Mouse (Mus musculus): ENCODE data around the gene Rtn2. TPM values are rescaled to one million over a fixed set of nuclear protein-coding genes. Genes with fewer than 3 reads are reported as not detected.

Gene Rtn2
- polyA plus RNA-seq, 1 experiment from 2014 or later: 111 TPM

- H3K4me2 ChIP-seq (ENCODE audit: low read length): peak overlapping the region; percentile 98
- peaks cover 34% of the 10 kb centered on the region for H3K4me1 ChIP-seq (ENCODE audit: control insufficient read depth, insufficient read depth, low read length)
- peak overlapping the region; percentile 62 for H3K4me3 ChIP-seq (ENCODE audit: low read depth, low read length)
- peaks cover 41% of the 10 kb centered on the region for H3K27me3 ChIP-seq (ENCODE audit: control insufficient read depth, insufficient read depth, low read depth, low read length)
- no peaks in the 10 kb centered on the region for H3K9me3 ChIP-seq (replicated peaks; ENCODE audit: control insufficient read depth, low read length, poor library complexity, severe bottlenecking)
- WGBS: 2% methylated on average over 18 of the region's 18 CpGs
- peak overlapping the region; percentile 62 for H3K9ac ChIP-seq (ENCODE audit: low read depth, low read length)
- H3K27ac ChIP-seq (ENCODE audit: low read length): peak overlapping the region; percentile 77
- no peaks in the 10 kb centered on the region for H3K36me3 ChIP-seq (ENCODE audit: control insufficient read depth, insufficient read depth, low read length)
- ATAC-seq: peak; percentile 63
Observed at GRCm38 (mm10) chr7:19307739-19308453, 25.5 kb downstream of the Rtn2 start.

GRCm38 (mm10) chr7:19308454-19309277 is 26.2 kb downstream of the Rtn2 start:
- Histone ChIP-seq H3K27me3 (ENCODE audit: control insufficient read depth, insufficient read depth, low read depth, low read length) (peaks cover 33% of the 10 kb centered on the region), H3K4me1 (ENCODE audit: control insufficient read depth, insufficient read depth, low read length) (peaks cover 33% of the 10 kb centered on the region), H3K9me3 (replicated peaks; ENCODE audit: control insufficient read depth, low read length, poor library complexity, severe bottlenecking) (no peaks in the 10 kb centered on the region), H3K27ac (ENCODE audit: low read length) (peak overlapping the region; percentile 77), H3K36me3 (ENCODE audit: control insufficient read depth, insufficient read depth, low read length) (no peaks in the 10 kb centered on the region), H3K4me2 (ENCODE audit: low read length) (peak overlapping the region; percentile 98), H3K9ac (ENCODE audit: low read depth, low read length) (peak overlapping the region; percentile 62), H3K4me3 (ENCODE audit: low read depth, low read length) (peak overlapping the region; percentile 62)
- under 1% methylated on average over 58 of the region's 58 CpGs for WGBS
- peak; percentile 86 for ATAC-seq

DNA sequence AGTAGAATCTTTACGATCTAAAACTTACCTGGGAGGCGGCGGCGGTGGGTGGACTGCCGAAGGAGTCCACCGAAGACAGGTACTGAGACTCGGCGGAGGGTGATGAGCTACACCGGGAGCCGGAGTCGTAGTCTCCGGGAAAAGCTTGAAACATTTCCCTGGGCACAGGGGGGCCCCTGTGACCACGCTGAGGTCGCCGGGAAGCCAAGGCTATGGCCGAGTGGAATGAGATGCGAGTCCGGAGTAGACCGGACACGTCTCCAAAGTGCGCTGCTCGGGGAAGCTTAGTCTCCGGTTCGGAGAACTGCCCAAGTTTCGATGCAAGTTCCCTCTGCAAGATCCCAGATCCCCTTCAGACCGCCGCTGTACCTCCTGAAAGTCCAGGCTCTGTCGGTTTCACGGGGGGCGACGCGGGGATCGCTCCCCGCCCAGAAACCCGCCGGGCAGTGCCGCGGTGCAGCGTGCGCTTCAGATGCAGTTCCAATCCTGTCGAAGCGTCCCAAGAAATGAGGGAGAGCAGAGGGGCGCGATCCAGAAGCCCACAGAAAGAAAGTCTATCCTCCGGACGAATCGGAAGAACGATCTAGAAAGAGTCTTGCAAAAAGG is 27.0 kb downstream of the Rtn2 start:
- Histone ChIP-seq H3K4me2 (ENCODE audit: low read length) (peak overlapping the region; percentile 98), H3K27me3 (ENCODE audit: control insufficient read depth, insufficient read depth, low read depth, low read length) (peaks cover 30% of the 10 kb centered on the region), H3K9me3 (replicated peaks; ENCODE audit: control insufficient read depth, low read length, poor library complexity, severe bottlenecking) (no peaks in the 10 kb centered on the region), H3K9ac (ENCODE audit: low read depth, low read length) (peak overlapping the region; percentile 1), H3K27ac (ENCODE audit: low read length) (no peak overlapping the region), H3K4me3 (ENCODE audit: low read depth, low read length) (peak overlapping the region; percentile 62), H3K36me3 (ENCODE audit: control insufficient read depth, insufficient read depth, low read length) (no peaks in the 10 kb centered on the region), H3K4me1 (ENCODE audit: control insufficient read depth, insufficient read depth, low read length) (peaks cover 28% of the 10 kb centered on the region)
- 2% methylated on average over 48 of the region's 48 CpGs for WGBS
- no peak for ATAC-seq

DNA sequence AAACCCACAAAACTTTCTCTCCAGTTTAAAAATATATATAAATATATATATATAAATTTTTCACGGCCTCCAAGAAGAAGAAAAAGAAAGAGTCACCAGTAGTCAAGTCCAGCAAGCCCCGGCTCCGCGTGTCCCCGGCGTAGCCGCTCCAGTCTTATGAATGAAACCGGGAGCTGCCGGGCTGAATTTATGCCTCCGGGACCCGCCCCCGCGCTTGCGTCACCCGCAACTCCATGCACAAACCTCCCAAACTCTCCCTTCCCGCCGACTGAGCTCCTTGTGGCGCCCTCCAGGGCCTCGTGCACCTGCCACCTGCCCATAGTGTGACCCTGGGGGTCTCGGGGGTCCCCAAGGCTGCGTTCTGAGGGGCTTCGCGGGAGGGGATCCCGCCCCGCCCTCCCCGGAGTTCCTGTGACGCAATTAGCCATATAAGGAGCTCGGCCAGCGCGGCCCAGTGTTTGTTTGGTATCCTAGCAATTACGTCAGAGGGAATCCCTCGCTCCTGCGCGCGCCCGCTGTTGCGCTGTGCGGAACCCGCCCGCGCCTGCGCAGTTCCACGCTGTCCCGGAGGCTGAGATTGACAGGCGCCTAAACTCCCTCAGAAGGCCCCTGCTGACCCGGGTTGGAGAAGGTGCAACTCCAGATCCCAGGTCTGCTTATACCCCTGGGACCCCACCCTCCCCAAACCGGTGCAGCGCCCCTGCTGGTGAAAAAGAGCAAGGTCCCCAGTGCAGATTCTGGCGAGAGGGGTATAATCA is 27.6 kb downstream of the Rtn2 start, which contains the start of gene Fosb:
Fosb (minus strand) TSS at position 168 of the 758 bp plus-strand sequence.
- under 1% methylated on average over 49 of the region's 49 CpGs for WGBS
- Histone ChIP-seq H3K9ac (ENCODE audit: low read depth, low read length) (peak within 1 kb of the TSS; percentile 70), H3K4me1 (ENCODE audit: control insufficient read depth, insufficient read depth, low read length) (peaks cover 21% of the 10 kb centered on the region), H3K36me3 (ENCODE audit: control insufficient read depth, insufficient read depth, low read length) (no peaks in the 10 kb centered on the region), H3K27me3 (ENCODE audit: control insufficient read depth, insufficient read depth, low read depth, low read length) (peaks cover 29% of the 10 kb centered on the region), H3K27ac (ENCODE audit: low read length) (no peak within 1 kb of the TSS), H3K4me2 (ENCODE audit: low read length) (peak within 1 kb of the TSS; percentile 98), H3K4me3 (ENCODE audit: low read depth, low read length) (peak within 1 kb of the TSS; percentile 62), H3K9me3 (replicated peaks; ENCODE audit: control insufficient read depth, low read length, poor library complexity, severe bottlenecking) (no peaks in the 10 kb centered on the region)
- ATAC-seq: peak; percentile 85

DNA sequence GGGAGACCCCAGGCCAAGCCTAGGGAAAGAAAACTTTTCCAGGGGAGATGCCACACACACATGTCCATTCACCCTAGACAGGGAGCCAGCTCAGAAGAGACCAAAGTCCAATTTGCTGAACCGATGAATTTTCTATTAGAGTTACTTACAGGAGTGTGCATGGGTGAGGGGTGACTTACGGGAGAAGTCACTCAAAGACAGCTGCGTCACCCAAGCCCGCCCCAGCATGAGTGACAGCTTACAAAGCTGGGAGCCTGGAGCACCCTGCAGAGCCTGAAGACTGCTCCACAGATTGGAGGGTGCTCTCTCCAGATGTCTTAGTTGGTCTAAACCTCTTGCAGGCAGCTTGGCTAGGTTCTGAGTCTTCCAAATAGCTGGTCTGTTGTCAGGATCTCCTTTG is 29.6 kb downstream of the Rtn2 start:
- ATAC-seq: no peak
- no peaks in the 10 kb centered on the region for H3K36me3 ChIP-seq (ENCODE audit: control insufficient read depth, insufficient read depth, low read length)
- WGBS: 36% methylated on average over 4 of the region's 4 CpGs
- no peak overlapping the region for H3K27ac ChIP-seq (ENCODE audit: low read length)
- no peak overlapping the region for H3K4me3 ChIP-seq (ENCODE audit: low read depth, low read length)
- no peaks in the 10 kb centered on the region for H3K9me3 ChIP-seq (replicated peaks; ENCODE audit: control insufficient read depth, low read length, poor library complexity, severe bottlenecking)
- no peak overlapping the region for H3K4me2 ChIP-seq (ENCODE audit: low read length)
- H3K9ac ChIP-seq (ENCODE audit: low read depth, low read length): no peak overlapping the region
- H3K27me3 ChIP-seq (ENCODE audit: control insufficient read depth, insufficient read depth, low read depth, low read length): peaks cover 10% of the 10 kb centered on the region
- H3K4me1 ChIP-seq (ENCODE audit: control insufficient read depth, insufficient read depth, low read length): peaks cover 20% of the 10 kb centered on the region

GRCm38 (mm10) chr7:19314033-19314432 is 31.6 kb downstream of the Rtn2 start:
- Histone ChIP-seq H3K9me3 (replicated peaks; ENCODE audit: control insufficient read depth, low read length, poor library complexity, severe bottlenecking) (no peaks in the 10 kb centered on the region), H3K36me3 (ENCODE audit: control insufficient read depth, insufficient read depth, low read length) (no peaks in the 10 kb centered on the region), H3K4me3 (ENCODE audit: low read depth, low read length) (no peak overlapping the region), H3K27ac (ENCODE audit: low read length) (no peak overlapping the region), H3K4me1 (ENCODE audit: control insufficient read depth, insufficient read depth, low read length) (peaks cover 11% of the 10 kb centered on the region), H3K4me2 (ENCODE audit: low read length) (no peak overlapping the region), H3K9ac (ENCODE audit: low read depth, low read length) (no peak overlapping the region), H3K27me3 (ENCODE audit: control insufficient read depth, insufficient read depth, low read depth, low read length) (peaks cover 11% of the 10 kb centered on the region)
- no peak for ATAC-seq
- 52% methylated on average over 5 of the region's 5 CpGs for WGBS

DNA sequence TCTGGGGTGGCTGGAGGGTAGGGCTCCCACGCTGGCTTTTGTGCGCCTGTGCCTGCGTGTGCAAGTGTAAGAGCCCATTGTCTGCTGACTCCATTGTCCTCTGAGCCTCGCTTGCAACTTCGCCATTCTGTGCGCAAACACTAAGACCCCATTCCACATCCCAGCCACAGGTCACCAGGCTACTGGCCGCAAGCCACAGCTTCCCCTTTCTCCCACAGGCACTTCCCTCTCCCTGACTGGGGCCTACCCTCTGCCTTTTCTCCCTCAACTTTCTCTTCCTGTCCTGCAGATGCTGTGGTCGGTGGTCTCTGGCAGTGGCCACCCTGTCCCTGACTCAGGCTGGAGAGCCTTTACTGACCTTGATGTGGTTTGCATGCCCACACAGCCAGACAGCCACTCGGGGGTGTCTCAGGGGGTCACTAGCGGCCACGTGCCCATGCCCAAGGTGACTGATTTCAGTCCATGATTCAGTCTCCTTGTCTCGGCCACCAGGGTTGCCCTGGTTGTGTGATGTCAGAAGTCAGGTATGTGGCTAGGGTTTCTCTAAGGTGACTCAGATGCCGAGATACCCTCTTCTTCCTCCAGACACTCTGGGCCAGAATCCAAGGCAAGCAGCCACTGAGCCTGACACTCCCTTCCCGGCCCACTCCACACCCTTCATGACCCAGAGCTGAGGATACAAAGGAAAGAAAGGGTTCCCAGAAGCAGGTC is 34.2 kb downstream of the Rtn2 start:
- no peak for ATAC-seq
- no peaks in the 10 kb centered on the region for H3K9me3 ChIP-seq (replicated peaks; ENCODE audit: control insufficient read depth, low read length, poor library complexity, severe bottlenecking)
- peaks cover 12% of the 10 kb centered on the region for H3K4me1 ChIP-seq (ENCODE audit: control insufficient read depth, insufficient read depth, low read length)
- no peak overlapping the region for H3K9ac ChIP-seq (ENCODE audit: low read depth, low read length)
- H3K27ac ChIP-seq (ENCODE audit: low read length): no peak overlapping the region
- H3K4me2 ChIP-seq (ENCODE audit: low read length): no peak overlapping the region
- H3K4me3 ChIP-seq (ENCODE audit: low read depth, low read length): no peak overlapping the region
- 42% methylated on average over 14 of the region's 14 CpGs for WGBS
- no peaks in the 10 kb centered on the region for H3K36me3 ChIP-seq (ENCODE audit: control insufficient read depth, insufficient read depth, low read length)
- peaks cover 10% of the 10 kb centered on the region for H3K27me3 ChIP-seq (ENCODE audit: control insufficient read depth, insufficient read depth, low read depth, low read length)

DNA sequence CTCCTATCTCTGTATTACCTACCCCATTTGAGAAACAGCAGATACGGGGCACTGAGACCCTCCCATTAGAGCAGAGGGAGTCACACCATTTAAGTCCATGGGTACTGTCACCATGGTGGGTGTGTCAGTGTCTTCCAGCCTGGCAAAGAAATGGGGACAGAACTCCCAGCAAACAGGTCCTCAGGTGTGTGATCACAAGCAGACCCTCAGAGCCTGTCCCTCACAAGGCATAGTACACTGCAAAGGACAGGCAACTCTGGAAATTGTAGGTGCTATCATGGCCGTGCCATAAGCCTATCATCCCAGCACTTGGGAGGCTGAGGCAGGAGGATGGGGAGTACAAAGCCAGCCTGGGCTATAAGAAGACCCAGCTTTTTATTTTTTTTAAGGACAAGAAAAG is 35.8 kb downstream of the Rtn2 start:
- H3K36me3 ChIP-seq (ENCODE audit: control insufficient read depth, insufficient read depth, low read length): no peaks in the 10 kb centered on the region
- H3K4me1 ChIP-seq (ENCODE audit: control insufficient read depth, insufficient read depth, low read length): peaks cover 12% of the 10 kb centered on the region
- no peak overlapping the region for H3K4me2 ChIP-seq (ENCODE audit: low read length)
- H3K27ac ChIP-seq (ENCODE audit: low read length): no peak overlapping the region
- no peak overlapping the region for H3K4me3 ChIP-seq (ENCODE audit: low read depth, low read length)
- H3K9ac ChIP-seq (ENCODE audit: low read depth, low read length): no peak overlapping the region
- no peaks in the 10 kb centered on the region for H3K9me3 ChIP-seq (replicated peaks; ENCODE audit: control insufficient read depth, low read length, poor library complexity, severe bottlenecking)
- ATAC-seq: no peak
- peaks cover 4% of the 10 kb centered on the region; the same call in 1 of the 2 replicates for H3K27me3 ChIP-seq (ENCODE audit: control insufficient read depth, insufficient read depth, low read depth, low read length)
- WGBS: 70% methylated on average over 2 of the region's 2 CpGs
